Mouse (Mus musculus) bone marrow macrophage, adult 2 months (primary cell): ENCODE measurements around the gene Samd4b.

ENCODE experiments used
- CTCF ChIP-seq: IDR thresholded peaks from 2 replicates; pipeline ENCODE4 v1.5.1; 2012; ENCODE audit warnings: low read depth, mild to moderate bottlenecking, low read length, moderate library complexity
- POLR2A ChIP-seq: IDR thresholded peaks from 2 replicates; pipeline ENCODE4 v1.6.1; 2012; ENCODE audit warnings: mild to moderate bottlenecking, low read depth, low read length, borderline replicate concordance

DNA sequence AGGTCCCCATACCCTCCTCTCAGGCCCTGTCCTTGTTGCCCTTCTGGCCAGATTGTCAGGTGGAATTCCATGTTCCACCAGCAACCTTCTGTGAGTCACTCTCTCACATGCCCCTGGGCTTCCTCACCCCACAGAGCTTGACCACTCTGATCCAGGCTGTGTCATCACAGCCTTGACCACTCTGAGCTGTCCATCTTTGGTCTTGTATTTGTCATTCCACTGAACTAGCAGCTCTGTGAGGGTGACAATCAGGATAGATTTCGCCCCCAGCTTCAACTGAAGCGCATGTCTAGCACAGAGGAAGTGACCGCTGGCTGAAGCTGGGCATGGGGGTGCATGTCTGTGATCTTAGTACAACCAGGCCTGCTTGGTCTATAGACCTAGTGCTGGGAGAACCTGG lies 207.6 kb downstream of the Samd4b start:
- TF ChIP-seq POLR2A (no peak), CTCF (no peak)
